Comparison of ENCODE assay signal across 25 mouse cellular contexts in genomic region chr3:55406616-55407015, GRCm38 (mm10).
"Had no signal": no experiment of that assay in that cellular context is flagged by ENCODE, and none has a peak within 500 bp of the region (broad histone marks: within the 10 kb centered on the region; RNA-seq: fewer than 3 reads in every experiment).

No protein-coding gene starts in this region.

- H3K4me1 ChIP-seq: heart, embryonic 13.5 days; heart, embryonic 15.5 days; hindbrain, embryonic 12.5 days; intestine, embryonic 15.5 days; liver, embryonic 13.5 days; liver, embryonic 15.5 days had no signal

- DNase-seq: gastrocnemius, adult 2 months; gastrocnemius, postnatal 10 days; gastrocnemius, postnatal 25 days; heart, adult 2 months; heart, postnatal 14 days; heart, postnatal 4 days; kidney, adult 18-20 months; kidney, adult 8-10 months; kidney, postnatal 10 days; kidney, postnatal 25 days; kidney, postnatal 4 days; liver; liver, embryonic 13.5 days had no signal

- H3K9ac ChIP-seq: heart, embryonic 13.5 days; heart, embryonic 15.5 days; hindbrain, embryonic 12.5 days; hindbrain, embryonic 14.5 days; intestine, embryonic 15.5 days; liver, embryonic 13.5 days; liver, embryonic 15.5 days had no signal

- H3K36me3 ChIP-seq: heart, embryonic 13.5 days; heart, embryonic 15.5 days; hindbrain, embryonic 10.5 days; hindbrain, embryonic 12.5 days; intestine, embryonic 15.5 days; liver, embryonic 13.5 days; liver, embryonic 15.5 days had no signal

- H3K27ac ChIP-seq: gastrocnemius, adult 2 months; heart, adult 2 months; heart, embryonic 13.5 days; heart, embryonic 15.5 days; hindbrain, embryonic 10.5 days; hindbrain, embryonic 12.5 days; hindbrain, embryonic 14.5 days; intestine, embryonic 15.5 days; layer of hippocampus, adult 2 months; liver, embryonic 13.5 days; liver, embryonic 15.5 days had no signal

- ATAC-seq: hindbrain, embryonic 16.5 days; inflammation-experienced regulatory T-cells, adult 6 months; intestine, embryonic 15.5 days; intestine, postnatal 0 days had no signal

- H3K4me2 ChIP-seq: heart, embryonic 13.5 days; heart, embryonic 15.5 days; hindbrain, embryonic 12.5 days; hindbrain, embryonic 14.5 days; intestine, embryonic 15.5 days; liver, embryonic 11.5 days; liver, embryonic 13.5 days; liver, embryonic 15.5 days had no signal

- H3K4me3 ChIP-seq: gastrocnemius, adult 2 months; heart, adult 2 months; heart, embryonic 13.5 days; heart, embryonic 15.5 days; hindbrain, embryonic 10.5 days; hindbrain, embryonic 12.5 days; intestine, embryonic 15.5 days; layer of hippocampus, adult 2 months; liver, embryonic 13.5 days; liver, embryonic 15.5 days had no signal

- H3K9me3 ChIP-seq: heart, embryonic 13.5 days; heart, embryonic 15.5 days; hindbrain, embryonic 12.5 days; intestine, embryonic 15.5 days; liver, embryonic 13.5 days; liver, embryonic 15.5 days had no signal

- H3K27me3 ChIP-seq: heart, embryonic 13.5 days; heart, embryonic 15.5 days; hindbrain, embryonic 12.5 days; intestine, embryonic 15.5 days; liver, embryonic 13.5 days; liver, embryonic 15.5 days had no signal
